Mouse (Mus musculus) liver, embryonic 13.5 days (tissue): ENCODE results near the gene Gm20765. TPM values are rescaled to one million over a fixed set of nuclear protein-coding genes. Genes with fewer than 3 reads are reported as not detected.

ENCODE experiments used
- polyA plus RNA-seq: library from polyadenylated mRNA; unstranded; fragments of >200 nt; fragmentation: Nextera tagmentation; extraction: Ambion mirVana; gene quantifications from 2 replicates; pipeline ENCODE4 v1.2.1, GENCODE M21; 2015

Gm20765 gene
- polyA plus RNA-seq, 1 experiment from 2014 or later = not detected

Other genes with a start within 250 kb of the Gm20765 start
- not detected in 2 replicates for gene Gm21293, start 42.5 kb upstream of the Gm20765 start, polyA plus RNA-seq
- not detected in 2 replicates for gene Gm6763, start 34.0 kb upstream of the Gm20765 start, polyA plus RNA-seq
- gene Gm8764, start 25.5 kb upstream of the Gm20765 start, polyA plus RNA-seq = not detected in 2 replicates
- not detected in 2 replicates for gene Gm21304, start 17.0 kb upstream of the Gm20765 start, polyA plus RNA-seq
- gene Gm21312, start 8.5 kb upstream of the Gm20765 start, polyA plus RNA-seq = not detected in 2 replicates
- gene Gm4340, start 8.5 kb downstream of the Gm20765 start, polyA plus RNA-seq = not detected in 2 replicates